Mouse (Mus musculus): ENCODE measurements around the gene Rps8.

DNA sequence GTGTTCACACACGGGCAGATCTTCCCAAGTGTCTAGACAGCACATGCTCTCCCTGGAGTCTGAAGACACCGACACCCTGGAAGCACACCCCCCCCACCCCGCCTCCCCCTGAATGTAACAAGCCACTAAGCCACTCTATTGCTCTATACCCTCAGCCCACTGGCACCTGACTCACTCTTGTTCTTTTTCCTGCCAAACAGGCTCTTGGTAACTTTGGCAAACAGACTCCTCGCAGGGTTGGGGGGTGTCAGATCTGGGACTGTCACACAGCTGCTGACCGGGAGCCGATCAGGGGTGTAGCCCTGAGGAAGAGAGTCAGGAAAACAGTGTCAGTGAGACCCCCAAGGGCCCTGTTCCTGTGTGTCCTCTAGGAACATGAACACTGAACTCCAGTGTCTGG lies 24.8 kb downstream of the Rps8 start:
- TF ChIP-seq CTCF (IDR thresholded peaks at IDR 0.05; ENCODE audit: extremely low read depth, insufficient read length, insufficient replicate concordance, low read depth, low read length) (no peak), POLR2A (IDR thresholded peaks at IDR 0.05; ENCODE audit: low read depth, low read length) (no peak)
